Mouse (Mus musculus) heart, postnatal 36 days (tissue): ENCODE measurements around the gene Thap3. TPM values are rescaled to one million over a fixed set of nuclear protein-coding genes. Genes with fewer than 3 reads are reported as not detected.
"Not testable (repeated sequence)": the region's sequence is repeated elsewhere in the genome, so short reads cannot be mapped to it uniquely, and the experiment has no call there.

Experiments
- DNase-seq, 2 experiments: peaks; one replicate each; pipeline ENCODE4 v3.0.0; 2021 to 2022
- intact Hi-C: fragments of 180-260 bp; cut with DNase I; formaldehyde crosslinking; loops from one replicate; pipeline ENCODE4 v1.15.1; 2025
- total RNA-seq, 2 experiments: library from RNA; stranded (reverse); gene quantifications; 2 replicates each; pipeline ENCODE4 v1.2.3; 2021

Gene Thap3
- total RNA-seq, result 10 to 100 TPM; 12.8 to 12.9 TPM

GRCm38 (mm10) chr4:151988342-151989109 is at the start of gene Thap3:
Thap3 (minus strand) TSS chr4:151988997.
- intact Hi-C loops, result loop anchor here (2.0 kb wide), 1 partner anchor 40 kb away; no protein-coding TSS in a partner anchor
- DNase-seq, result peak; percentile 91 to 92

GRCm38 (mm10) chr4:152038225-152038984 is 49.6 kb upstream of the Thap3 start, which contains the start of gene Tas1r1:
Tas1r1 (minus strand) TSS chr4:152038568.
- DNase-seq, result no peak
- intact Hi-C loops, result loop anchor here (2.0 to 5.0 kb wide), 3 partner anchors 52 to 106 kb away; partner anchors contain the start of gene Dnajc11

- DNase-seq, result not testable (repeated sequence)
- intact Hi-C loops, result loop anchor here (5.0 kb wide), 1 partner anchor 104 kb away; the partner anchor contains the start of gene Dnajc11
Measured at GRCm38 (mm10) chr4:152036464-152036863, 47.7 kb upstream of the Thap3 start.

- intact Hi-C loops, result no loop called here
- no peak for DNase-seq
Measured at GRCm38 (mm10) chr4:152032922-152033321, 44.1 kb upstream of the Thap3 start.

GRCm38 (mm10) chr4:152029997-152030396 is 41.2 kb upstream of the Thap3 start:
- intact Hi-C loops, result loop anchor here (2.0 kb wide), 1 partner anchor 41 kb away; the partner anchor contains the start of gene Thap3
- no peak for DNase-seq

GRCm38 (mm10) chr4:152029087-152029486 is 40.3 kb upstream of the Thap3 start:
- intact Hi-C loops, result loop anchor here (2.0 kb wide), 1 partner anchor 40 kb away; the partner anchor contains the start of gene Thap3
- DNase-seq, result no peak

GRCm38 (mm10) chr4:152028456-152028855 is 39.7 kb upstream of the Thap3 start:
- DNase-seq, result no peak
- intact Hi-C loops, result loop anchor here (2.0 kb wide), 1 partner anchor 40 kb away; the partner anchor contains the start of gene Thap3

- intact Hi-C loops, result loop anchor here (1.0 kb wide), 1 partner anchor 19 kb away; the partner anchor contains the start of gene Klhl21
- peak; percentile 95 for DNase-seq
Measured at GRCm38 (mm10) chr4:152027524-152027923, 38.7 kb upstream of the Thap3 start, which contains the start of gene Zbtb48. Zbtb48 (minus strand) TSS chr4:152027671.

- no peak for DNase-seq
- intact Hi-C loops, result loop anchor here (1.0 kb wide), 1 partner anchor 19 kb away; the partner anchor contains the start of gene Klhl21
Measured at GRCm38 (mm10) chr4:152026751-152027508, 38.1 kb upstream of the Thap3 start.

GRCm38 (mm10) chr4:152024525-152024924 is 35.7 kb upstream of the Thap3 start:
- intact Hi-C loops, result no loop called here
- no peak for DNase-seq

- intact Hi-C loops, result no loop called here
- no peak for DNase-seq
Measured at GRCm38 (mm10) chr4:152022506-152022905, 33.7 kb upstream of the Thap3 start.

GRCm38 (mm10) chr4:152021568-152022097 is 32.8 kb upstream of the Thap3 start:
- intact Hi-C loops, result no loop called here
- no peak for DNase-seq

- intact Hi-C loops, result no loop called here
Measured at GRCm38 (mm10) chr4:152020024-152020423, 31.2 kb upstream of the Thap3 start.

GRCm38 (mm10) chr4:152019073-152019472 is 30.3 kb upstream of the Thap3 start:
- DNase-seq, result no peak
- intact Hi-C loops, result no loop called here

More at GRCm38 (mm10) chr4:152020024-152020423, 31.2 kb upstream of the Thap3 start:
- no peak for DNase-seq

GRCm38 (mm10) chr4:152013036-152013813 is 24.4 kb upstream of the Thap3 start:
- intact Hi-C loops, result no loop called here
- DNase-seq, result peak; percentile 32 to 56

- intact Hi-C loops, result no loop called here
- no peak for DNase-seq
Measured at GRCm38 (mm10) chr4:152012109-152012508, 23.3 kb upstream of the Thap3 start.

- intact Hi-C loops, result no loop called here
- no peak for DNase-seq
Measured at GRCm38 (mm10) chr4:152011171-152011760, 22.5 kb upstream of the Thap3 start.

GRCm38 (mm10) chr4:152010707-152011134 is 21.9 kb upstream of the Thap3 start:
- intact Hi-C loops, result no loop called here
- peak in 1 of 2 experiments; percentile 22 for DNase-seq
